Mouse (Mus musculus) olfactory bulb, adult 2 months (tissue): Measurements from ENCODE around the gene Tspan5.

Source experiments
- CTCF ChIP-seq: fragments of 200-500 bp; IDR thresholded peaks from 2 replicates; pipeline ENCODE4 v1.5.1; 2012; ENCODE audit warnings: low read depth, mild to moderate bottlenecking, low read length, moderate library complexity; ENCODE audit not compliant: insufficient read depth
- POLR2A ChIP-seq: fragments of 200-500 bp; IDR thresholded peaks from 2 replicates; pipeline ENCODE4 v1.6.1; 2012; ENCODE audit warnings: mild to moderate bottlenecking, low read depth, low read length, moderate library complexity; ENCODE audit not compliant: insufficient read depth

DNA sequence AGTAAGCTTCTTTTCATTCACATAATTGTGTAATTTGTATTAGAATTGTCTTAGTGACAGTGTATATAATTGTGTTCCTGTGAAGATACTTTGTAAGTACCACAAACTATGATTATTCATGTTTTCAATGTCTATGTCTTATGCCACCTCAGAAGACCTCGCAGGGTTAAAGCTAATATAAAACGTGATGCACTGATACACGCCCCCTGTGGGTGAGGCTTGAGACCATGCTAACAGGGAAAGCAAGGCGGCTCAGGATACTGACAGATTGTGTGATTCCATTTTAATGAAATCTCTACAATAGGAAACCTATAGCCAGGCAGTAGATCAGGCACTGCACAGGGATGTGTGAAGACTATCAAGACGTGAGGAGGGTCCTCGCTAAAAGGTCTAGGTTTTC lies 28.9 kb upstream of the Tspan5 start:
- TF ChIP-seq POLR2A (no peak), CTCF (no peak)
